Mouse (Mus musculus) thymus, postnatal 4 days (tissue): ENCODE measurements at regions not wholly inside any gene's neighbourhood (a gene's known extent, or its start where the extent isn't known, plus 50 kb on each side); places are given as distances from the start of the nearest gene placed in this dataset.
A peak's percentile ranks its signal among the peaks of the same experiment; 100 is the strongest.

Source experiments
- DNase-seq: peaks from one replicate; pipeline ENCODE4 v3.0.0; 2021

DNA sequence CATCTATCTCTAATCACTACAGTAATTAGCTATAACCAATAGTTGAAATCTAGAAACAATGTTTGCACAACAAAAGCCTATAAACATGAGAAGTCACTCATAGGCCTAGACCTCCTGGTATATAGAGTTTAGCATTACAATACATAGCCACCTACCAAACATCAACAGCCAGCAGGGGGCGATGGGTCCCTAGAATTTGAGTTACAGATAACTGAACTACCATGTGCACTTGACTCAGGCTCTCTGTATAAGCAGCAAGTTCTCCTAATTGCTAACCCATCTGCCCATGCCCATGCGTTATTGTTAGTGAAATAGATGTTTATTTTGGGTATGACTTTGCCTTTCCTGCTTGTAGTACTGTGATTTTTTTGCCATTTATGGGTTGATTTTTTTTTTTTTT lies 106.9 kb upstream of the Tgif2lx2 start:
- DNase-seq, result peak; percentile 3

DNA sequence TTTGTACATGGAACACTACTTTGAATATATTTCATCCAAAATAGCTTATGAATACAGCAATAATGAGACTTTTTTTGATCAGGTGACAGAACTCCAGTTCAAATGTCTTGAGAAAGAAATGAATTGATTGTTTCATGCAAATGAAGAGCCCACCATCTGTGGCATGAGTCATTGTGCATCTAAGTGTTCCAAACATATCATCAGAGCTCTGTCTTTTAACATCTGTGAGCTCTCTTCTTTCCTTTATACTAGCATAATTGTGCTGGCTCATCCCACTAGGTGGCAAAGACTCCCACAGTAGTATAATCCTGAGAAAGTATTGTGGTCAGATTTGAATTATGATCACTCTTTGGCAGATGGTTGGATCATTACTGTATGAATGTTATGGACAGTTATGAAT lies 70.1 kb upstream of the Tgif2lx2 start:
- no peak for DNase-seq
